Mouse (Mus musculus) leukemia stem cell, adult 10-12 weeks (primary cell): ENCODE measurements around the gene Polr2g. TPM values are rescaled to one million over a fixed set of nuclear protein-coding genes. Genes with fewer than 3 reads are reported as not detected.

ENCODE experiments used
- polyA plus RNA-seq: library from polyadenylated mRNA; stranded (reverse); fragments of >175 nt; gene quantifications from 2 replicates; pipeline ENCODE4 v1.2.3, GENCODE M21; 2012; ENCODE audit warnings: low replicate concordance

Gene Polr2g
- 4.5 and 17.9 TPM in 2 replicates for polyA plus RNA-seq

GRCm38 (mm10) chr19:8798264-8798946 lies at the start of gene Polr2g:
Polr2g (minus strand) TSS chr19:8798577.

GRCm38 (mm10) chr19:8839103-8839907 lies 40.9 kb upstream of the Polr2g start, which contains the start of gene Gng3:
Gng3 (minus strand) TSS chr19:8839194.

GRCm38 (mm10) chr19:8837251-8837791 lies 38.9 kb upstream of the Polr2g start, which contains the start of gene Bscl2:
Bscl2 (plus strand) TSS chr19:8837467.

GRCm38 (mm10) chr19:8829660-8830059 lies 31.3 kb upstream of the Polr2g start, which contains the start of gene AC129217.1:
AC129217.1 (plus strand) TSS chr19:8829773.

GRCm38 (mm10) chr19:8819596-8820423 lies 21.4 kb upstream of the Polr2g start, which contains the start of gene Hnrnpul2:
Hnrnpul2 (plus strand) TSS chr19:8820010.

GRCm38 (mm10) chr19:8818801-8819595 lies 20.6 kb upstream of the Polr2g start, which contains the start of gene Ttc9c:
Ttc9c (minus strand) TSS chr19:8819333.

GRCm38 (mm10) chr19:8802130-8802821 lies 3.9 kb upstream of the Polr2g start, which contains the start of gene Zbtb3:
Zbtb3 (plus strand) TSS chr19:8802555.

GRCm38 (mm10) chr19:8786008-8786781 lies 12.2 kb downstream of the Polr2g start, which contains the start of gene Taf6l:
Taf6l (minus strand) TSS chr19:8786417.

GRCm38 (mm10) chr19:8774086-8774835 lies 24.1 kb downstream of the Polr2g start, which contains the start of gene Tmem179b:
Tmem179b (minus strand) TSS chr19:8774467.

GRCm38 (mm10) chr19:8770567-8771270 lies 27.7 kb downstream of the Polr2g start, which contains the start of gene Tmem223:
Tmem223 (plus strand) TSS chr19:8770996.

GRCm38 (mm10) chr19:8756635-8757387 lies 41.6 kb downstream of the Polr2g start, which contains the start of gene Nxf1:
Nxf1 (plus strand) TSS chr19:8757073.

Other genes with a start within 250 kb of the Polr2g start
- not detected in 2 replicates for gene Slc22a8, start 207.3 kb downstream of the Polr2g start, polyA plus RNA-seq
- gene Slc22a6, start 180.5 kb downstream of the Polr2g start, polyA plus RNA-seq, result not detected in 2 replicates
- not detected in 2 replicates for gene Chrm1, start 134.8 kb downstream of the Polr2g start, polyA plus RNA-seq
- gene Slc3a2, start 75.2 kb downstream of the Polr2g start, polyA plus RNA-seq, result 129 and 167 TPM in 2 replicates
- gene Wdr74, start 62.8 kb downstream of the Polr2g start, polyA plus RNA-seq, result 21.6 and 29.2 TPM in 2 replicates
- gene 1700092M07Rik, start 57.9 kb downstream of the Polr2g start, polyA plus RNA-seq, result not detected in 2 replicates
- 17.5 and 22.6 TPM in 2 replicates for gene Stx5a, start 57.2 kb downstream of the Polr2g start, polyA plus RNA-seq
- gene Nxf1, start 41.5 kb downstream of the Polr2g start, polyA plus RNA-seq, result 39.0 and 42.9 TPM in 2 replicates
- gene Tmem223, start 27.6 kb downstream of the Polr2g start, polyA plus RNA-seq, result 69.6 and 147 TPM in 2 replicates
- gene Tmem179b, start 24.1 kb downstream of the Polr2g start, polyA plus RNA-seq, result 19.3 and 85.5 TPM in 2 replicates
- gene Taf6l, start 12.2 kb downstream of the Polr2g start, polyA plus RNA-seq, result 47.7 and 56.1 TPM in 2 replicates
- gene Zbtb3, start 4.0 kb upstream of the Polr2g start, polyA plus RNA-seq, result 0.39 and 2.0 TPM in 2 replicates
- gene Ttc9c, start 20.8 kb upstream of the Polr2g start, polyA plus RNA-seq, result 4.0 and 4.6 TPM in 2 replicates
- 59.4 and 120 TPM in 2 replicates for gene Hnrnpul2, start 21.4 kb upstream of the Polr2g start, polyA plus RNA-seq
- gene AC129217.1, start 31.2 kb upstream of the Polr2g start, polyA plus RNA-seq, result 40.3 and 101 TPM in 2 replicates
- gene Bscl2, start 38.9 kb upstream of the Polr2g start, polyA plus RNA-seq, result 36.5 and 111 TPM in 2 replicates
- gene Gng3, start 40.6 kb upstream of the Polr2g start, polyA plus RNA-seq, result not detected in 2 replicates
- 0.09 and 0.24 TPM in 2 replicates for gene Lrrn4cl, start 52.2 kb upstream of the Polr2g start, polyA plus RNA-seq
- 78.0 and 79.9 TPM in 2 replicates for gene Ubxn1, start 72.9 kb upstream of the Polr2g start, polyA plus RNA-seq
- gene Uqcc3, start 82.3 kb upstream of the Polr2g start, polyA plus RNA-seq, result 10.7 and 29.9 TPM in 2 replicates
- 1.7 TPM in 1 of 2 replicates, not detected in the other for gene Lbhd1, start 85.2 kb upstream of the Polr2g start, polyA plus RNA-seq
- gene Gm49403, start 85.4 kb upstream of the Polr2g start, polyA plus RNA-seq, result not detected in 2 replicates
- 12.1 and 24.9 TPM in 2 replicates for gene 1810009A15Rik, start 90.3 kb upstream of the Polr2g start, polyA plus RNA-seq
- 0.92 and 16.1 TPM in 2 replicates for gene Gm49416, start 90.3 kb upstream of the Polr2g start, polyA plus RNA-seq
- 35.0 and 93.2 TPM in 2 replicates for gene Ints5, start 94.4 kb upstream of the Polr2g start, polyA plus RNA-seq
- 35.8 and 36.8 TPM in 2 replicates for gene Ganab, start 99.5 kb upstream of the Polr2g start, polyA plus RNA-seq
- gene B3gat3, start 121.8 kb upstream of the Polr2g start, polyA plus RNA-seq, result 110 and 144 TPM in 2 replicates
- 28.2 and 31.8 TPM in 2 replicates for gene Rom1, start 130.8 kb upstream of the Polr2g start, polyA plus RNA-seq
- gene Eml3, start 131.0 kb upstream of the Polr2g start, polyA plus RNA-seq, result 92.9 and 101 TPM in 2 replicates
- gene Mta2, start 143.3 kb upstream of the Polr2g start, polyA plus RNA-seq, result 33.6 and 60.7 TPM in 2 replicates
- gene Tut1, start 155.3 kb upstream of the Polr2g start, polyA plus RNA-seq, result 41.2 and 58.4 TPM in 2 replicates
- gene Eef1g, start 168.5 kb upstream of the Polr2g start, polyA plus RNA-seq, result 34.0 and 130 TPM in 2 replicates
- gene Ahnak, start 190.7 kb upstream of the Polr2g start, polyA plus RNA-seq, result 6.4 and 8.8 TPM in 2 replicates